Mouse (Mus musculus) retina, embryonic 14.5 days (tissue): ENCODE measurements at regions not wholly inside any gene's neighbourhood (a gene's known extent, or its start where the extent isn't known, plus 50 kb on each side); places are given as distances from the start of the nearest gene placed in this dataset.

ENCODE experiments used
- DNase-seq: peaks from one replicate; pipeline ENCODE4 v3.0.0-alpha.2; 2015; ENCODE audit warnings: low spot score

DNA sequence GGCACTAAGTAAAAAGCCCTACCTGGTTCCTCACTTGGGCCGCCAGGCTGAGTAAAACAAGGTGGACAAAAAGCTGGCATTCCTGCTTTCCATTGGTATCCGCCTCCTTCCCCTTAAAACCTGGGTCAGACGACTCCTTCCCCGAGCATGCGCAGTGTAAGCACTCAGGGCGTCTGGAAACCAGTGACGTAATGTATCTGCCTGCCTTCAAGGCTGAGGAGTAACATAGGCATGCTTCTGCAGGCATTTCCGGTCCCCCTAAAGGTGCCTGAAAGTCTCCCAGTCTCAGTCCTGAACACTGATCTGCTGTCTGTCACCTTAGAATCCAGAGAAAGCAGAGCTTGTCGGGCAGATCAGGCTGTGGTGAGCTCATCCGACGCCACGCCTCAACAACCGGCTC, 140.7 kb downstream of the Cd24a start:
- peak; percentile 23 for DNase-seq

DNA sequence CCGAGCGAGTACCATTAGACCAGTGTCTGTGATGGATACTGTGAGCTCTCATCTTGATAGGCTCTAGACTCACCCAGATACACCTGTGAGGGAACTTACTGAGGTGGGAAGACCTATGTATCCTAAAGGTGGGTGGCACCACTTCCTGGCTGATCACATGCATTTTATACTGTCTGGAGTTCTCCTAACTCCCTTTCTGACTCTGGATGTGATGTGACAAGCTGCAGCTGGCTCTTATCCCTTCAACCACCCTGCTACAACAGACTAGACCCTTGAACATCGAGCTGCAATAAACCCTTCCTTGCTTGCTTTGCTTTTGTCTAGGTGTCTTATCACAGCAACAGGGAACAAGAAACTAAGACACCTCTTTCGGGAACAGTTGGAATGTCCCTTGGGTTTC, 143.3 kb downstream of the Cd24a start:
- no peak for DNase-seq

GRCm38 (mm10) chr10:43722164-43722563, 144.1 kb downstream of the Cd24a start:
- DNase-seq: peak; percentile 34

DNA sequence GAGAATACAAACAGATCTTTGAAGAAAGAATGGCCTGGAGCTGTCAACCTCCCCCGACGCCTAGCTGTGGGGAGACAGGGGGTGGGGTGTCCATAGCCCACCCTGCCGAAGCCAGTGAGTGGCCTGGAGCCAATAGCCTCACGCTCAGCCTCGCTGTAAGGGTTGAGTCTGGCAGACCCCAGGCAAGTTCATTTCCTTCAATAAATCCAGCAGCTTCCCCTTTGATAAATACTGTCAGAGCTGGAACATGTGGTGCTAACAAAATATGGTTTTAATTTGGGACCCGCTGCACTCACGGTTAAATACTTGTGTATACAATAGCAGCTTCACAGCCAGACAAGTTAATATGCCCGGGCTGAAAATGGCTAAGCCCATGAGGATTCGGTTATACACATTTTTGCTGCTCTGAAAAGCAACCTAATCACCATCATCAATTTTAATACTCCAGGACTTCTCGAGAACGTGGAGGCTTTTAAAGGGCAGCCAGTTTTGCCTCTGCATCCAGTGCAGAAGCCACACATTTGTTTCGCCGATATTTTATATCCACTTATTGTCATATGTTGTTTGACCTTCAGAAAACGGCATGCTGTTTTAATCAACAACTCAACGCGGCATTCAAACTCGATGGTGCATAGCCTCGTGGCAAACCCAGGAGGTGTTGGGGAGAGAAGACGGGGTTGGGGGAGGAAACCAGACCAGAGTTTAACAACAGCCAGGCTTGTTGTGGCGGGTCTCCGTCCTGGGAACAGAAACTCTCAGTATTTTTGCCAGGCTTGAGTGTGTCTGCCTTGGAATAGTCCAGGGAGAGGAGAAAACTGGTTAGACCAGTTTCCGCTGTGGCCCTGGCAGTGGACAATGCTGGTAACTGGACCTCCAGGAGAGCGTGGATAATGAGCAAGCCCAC, 144.9 kb downstream of the Cd24a start:
- DNase-seq: peak; percentile 62

DNA sequence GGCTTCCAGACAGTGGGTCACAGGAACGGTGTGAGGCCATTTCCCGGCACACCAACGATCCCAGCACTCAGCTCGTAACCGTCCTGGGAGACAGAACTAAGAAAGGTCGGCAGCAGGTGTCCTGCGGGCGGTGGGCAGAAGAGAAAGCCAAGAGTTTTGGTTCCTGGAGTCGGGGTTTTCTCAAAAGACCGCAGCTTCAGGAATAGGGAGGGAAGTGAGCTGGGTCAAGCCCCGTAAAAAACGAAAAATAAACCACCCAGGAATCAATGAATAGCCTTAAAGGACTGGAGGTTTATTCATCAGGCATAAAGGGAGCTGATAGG, 145.5 kb downstream of the Cd24a start:
- no peak for DNase-seq

DNA sequence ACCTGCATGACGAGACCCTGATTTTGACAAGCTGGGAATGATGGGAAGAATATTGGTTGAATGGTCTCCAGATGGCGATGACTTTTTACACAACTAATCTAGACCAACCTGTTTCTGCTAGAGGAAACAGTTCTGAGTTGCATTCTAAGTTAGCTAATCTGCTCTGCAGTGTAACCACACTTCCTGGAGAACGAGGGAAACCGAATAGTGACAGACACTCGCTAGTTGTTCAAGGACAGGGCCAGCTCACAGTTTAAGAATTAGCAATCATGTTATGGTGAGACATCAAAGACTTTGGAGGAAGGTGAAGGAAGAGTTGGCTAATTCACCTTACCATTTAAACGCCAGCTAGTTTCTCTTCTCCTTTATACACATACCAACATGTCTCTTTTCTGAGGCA, 149.7 kb downstream of the Cd24a start:
- no peak for DNase-seq

DNA sequence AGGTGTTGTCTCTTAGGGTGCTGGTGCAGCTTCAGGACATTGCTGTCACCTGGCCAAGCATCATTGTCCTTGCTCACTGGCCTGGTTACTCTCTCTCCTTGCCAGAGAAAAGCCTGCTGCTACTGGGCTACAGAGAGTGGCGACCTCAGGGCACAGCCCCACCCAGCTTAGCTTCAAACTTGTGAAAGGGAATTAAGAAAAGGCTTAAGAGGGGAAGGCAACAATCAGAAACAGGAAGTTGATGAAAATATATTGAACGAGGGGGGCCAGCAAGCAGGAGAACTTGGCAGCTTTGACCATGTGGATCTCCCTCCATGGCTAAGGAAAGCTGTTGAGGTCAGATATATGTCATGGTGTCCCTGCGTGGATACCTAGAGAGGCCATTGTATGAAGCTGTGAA, 151.1 kb downstream of the Cd24a start:
- DNase-seq: no peak

- DNase-seq: no peak
Observed at GRCm38 (mm10) chr10:43733618-43734415, 155.7 kb downstream of the Cd24a start.

DNA sequence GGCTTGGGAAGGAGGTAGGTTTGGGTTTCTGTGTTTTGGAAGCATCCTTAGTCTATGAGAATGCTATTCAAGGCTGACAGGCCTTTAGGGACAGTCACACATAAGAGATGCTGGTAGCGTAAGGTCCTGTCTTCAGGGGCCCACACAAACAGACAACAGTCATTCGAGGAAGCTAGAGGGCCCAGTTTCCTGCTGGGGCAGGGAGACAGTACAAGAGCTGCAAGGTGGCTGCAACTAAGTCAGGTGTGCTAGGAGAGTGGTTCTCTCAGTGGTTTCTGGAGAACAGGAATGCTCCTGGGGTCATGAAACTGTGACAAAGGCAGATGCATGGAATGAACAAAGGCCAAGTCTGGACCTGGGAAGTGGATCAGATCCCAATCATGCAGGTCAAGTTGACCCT, 161.1 kb downstream of the Cd24a start:
- DNase-seq: no peak

- DNase-seq: no peak
Observed at GRCm38 (mm10) chr10:43739718-43740117, 161.6 kb downstream of the Cd24a start.

DNA sequence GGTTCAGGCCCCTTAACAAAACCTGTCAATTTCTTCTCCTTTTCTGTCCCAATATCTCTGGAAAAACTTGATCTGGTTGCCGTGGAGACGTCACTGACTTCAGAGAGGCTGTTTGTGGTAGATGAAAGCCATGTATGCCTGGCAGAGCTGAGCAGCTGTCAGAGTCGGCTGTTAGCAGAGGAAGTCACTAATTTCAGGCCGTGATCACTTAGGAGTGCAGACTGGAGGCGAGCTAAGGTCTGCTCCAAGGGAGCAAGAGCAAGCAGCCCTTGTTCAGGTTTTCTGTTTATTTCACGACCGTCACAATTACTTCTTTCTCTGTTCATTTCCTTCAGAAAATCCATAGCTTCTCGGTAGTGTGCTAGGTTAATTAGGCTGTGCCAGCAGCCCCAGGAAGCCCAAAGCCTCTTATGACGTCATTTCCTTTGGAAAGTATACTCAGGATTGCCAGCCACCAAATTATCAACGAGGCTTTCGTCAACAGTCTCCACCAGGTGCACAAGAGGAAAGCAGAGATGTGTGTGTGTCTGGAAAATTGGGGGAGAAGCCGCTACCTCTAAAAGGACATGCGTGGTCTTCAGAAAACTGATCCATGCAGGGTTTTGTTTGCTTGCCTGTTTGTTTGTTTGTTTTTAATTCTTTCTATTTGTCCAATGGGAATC, 161.2 kb downstream of the Qrsl1 start:
- DNase-seq: peak; percentile 52

DNA sequence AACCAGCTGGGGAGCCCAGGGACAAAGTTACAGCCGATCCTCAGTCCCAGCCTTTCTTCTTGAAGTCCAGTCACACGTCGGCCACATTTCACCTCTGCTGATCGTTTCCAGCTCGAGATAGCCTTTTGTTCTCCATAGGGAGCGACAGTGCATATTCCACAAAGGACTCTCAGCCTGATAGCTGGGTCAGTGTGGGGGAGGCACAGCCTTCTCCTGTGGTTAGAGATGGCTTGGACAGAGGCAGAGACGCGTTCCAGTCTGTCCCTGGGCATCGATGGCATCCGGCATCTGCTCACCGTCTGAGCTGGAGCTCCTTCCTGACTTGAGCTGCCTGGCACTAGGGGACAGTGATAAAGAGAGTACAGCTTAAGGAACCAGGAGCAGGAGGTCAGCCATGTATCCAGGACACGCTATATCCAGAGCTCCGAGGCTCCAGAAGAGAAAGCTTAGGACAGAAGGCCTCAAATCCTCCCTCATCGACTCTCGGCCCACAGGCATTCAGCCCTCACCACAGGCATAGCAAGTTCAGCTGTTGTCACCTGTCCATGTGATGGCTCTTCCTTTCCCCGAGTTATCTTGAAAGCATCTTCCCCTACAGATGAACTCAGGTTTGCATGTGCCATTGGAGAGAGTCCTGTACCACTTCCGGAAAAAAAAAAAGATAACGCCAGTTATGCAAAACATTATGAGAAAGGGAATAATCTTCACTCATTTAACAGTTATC, 160.0 kb downstream of the Qrsl1 start:
- peak; percentile 30 for DNase-seq

DNA sequence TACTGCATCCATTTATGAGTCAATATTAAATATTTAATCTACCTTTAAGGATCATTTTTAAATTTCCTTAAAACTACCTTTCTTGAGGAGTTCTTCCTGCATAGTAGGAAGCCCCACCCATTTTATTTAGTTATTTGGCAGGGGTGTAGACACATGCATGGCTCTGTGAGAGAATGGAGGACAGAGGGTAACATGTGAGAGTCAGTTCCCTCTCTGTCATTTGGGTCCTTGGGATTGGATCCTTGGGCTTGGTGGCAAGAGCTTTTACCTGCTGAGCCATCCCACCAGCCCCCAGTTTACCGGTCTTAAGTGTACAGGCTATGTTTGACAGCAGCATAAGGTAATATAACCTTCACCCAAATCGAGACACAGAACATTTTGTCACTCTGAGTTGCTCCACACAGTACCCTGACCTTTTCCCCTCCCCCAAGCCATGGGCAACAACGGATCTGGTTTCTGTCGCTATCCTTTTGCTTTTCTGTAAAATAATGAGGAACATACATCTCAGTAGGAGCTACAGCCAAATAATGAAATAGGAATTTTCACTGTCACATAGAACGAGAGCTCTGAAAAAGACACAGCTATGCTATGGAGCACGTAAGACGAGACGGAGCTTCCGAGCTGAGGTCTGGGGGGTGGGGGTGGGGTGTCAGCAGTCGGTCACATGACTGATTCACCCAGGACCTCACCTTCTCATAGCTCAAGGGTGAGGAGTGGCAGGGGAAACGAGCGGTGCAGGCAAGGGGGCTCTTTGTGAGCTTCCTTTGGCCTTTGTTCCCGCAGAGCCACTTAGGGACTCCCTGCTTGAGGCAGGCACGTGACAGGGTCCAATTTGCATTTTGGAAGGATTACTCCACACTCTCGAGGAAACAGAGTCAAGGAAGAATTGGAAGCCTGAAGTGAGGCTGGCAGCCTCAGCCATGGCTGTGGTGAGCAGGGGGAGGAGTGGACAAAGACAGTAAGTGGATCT, 159.2 kb downstream of the Qrsl1 start:
- DNase-seq: peak; percentile 48

DNA sequence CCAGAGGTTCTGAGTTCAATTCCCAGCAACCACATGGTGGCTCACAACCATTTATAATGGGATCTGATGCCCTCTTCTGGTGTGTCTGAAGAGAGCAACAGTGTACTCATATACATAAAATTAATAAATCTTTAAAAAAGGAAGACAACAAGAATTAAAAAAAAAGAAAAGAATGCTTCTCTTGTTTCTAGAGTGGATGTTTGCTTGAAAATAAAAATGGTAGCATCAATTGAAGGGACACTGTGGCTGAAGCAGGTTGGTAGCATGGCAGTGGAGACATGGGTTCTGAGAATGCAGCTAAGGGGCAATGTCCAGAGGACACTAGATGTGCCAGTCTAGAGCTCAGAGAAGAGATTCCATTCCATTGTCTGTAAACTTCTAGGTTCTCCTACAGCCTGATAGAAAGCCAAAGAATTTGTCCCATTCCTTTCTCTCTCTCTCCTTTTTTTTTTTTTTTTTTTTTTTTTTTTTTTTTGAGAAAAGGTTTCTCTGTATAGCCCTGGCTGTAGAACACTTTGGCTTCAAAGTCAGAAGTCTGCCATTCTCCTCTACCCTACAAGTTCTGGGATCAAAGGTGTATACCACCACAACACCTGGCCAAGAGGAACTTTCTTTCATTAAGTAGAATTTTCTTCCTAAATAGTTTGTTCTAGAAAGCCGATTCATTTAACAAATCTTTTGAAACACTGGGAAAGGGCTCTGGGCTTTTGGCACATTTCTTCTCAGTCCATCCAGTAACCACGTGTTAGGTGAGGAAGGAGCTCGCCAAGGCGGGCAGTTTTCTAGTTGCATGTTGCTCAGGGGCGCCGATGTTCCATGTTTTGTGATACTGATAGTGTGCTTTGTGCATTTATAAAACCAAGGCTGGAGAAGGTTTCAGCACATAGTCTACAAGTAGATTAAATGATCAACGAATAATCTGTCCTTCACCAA, 158.1 kb downstream of the Qrsl1 start:
- no peak for DNase-seq

GRCm38 (mm10) chr10:43745931-43746630, 155.5 kb downstream of the Qrsl1 start:
- DNase-seq: no peak

GRCm38 (mm10) chr10:43746631-43747001, 154.9 kb downstream of the Qrsl1 start:
- no peak for DNase-seq

DNA sequence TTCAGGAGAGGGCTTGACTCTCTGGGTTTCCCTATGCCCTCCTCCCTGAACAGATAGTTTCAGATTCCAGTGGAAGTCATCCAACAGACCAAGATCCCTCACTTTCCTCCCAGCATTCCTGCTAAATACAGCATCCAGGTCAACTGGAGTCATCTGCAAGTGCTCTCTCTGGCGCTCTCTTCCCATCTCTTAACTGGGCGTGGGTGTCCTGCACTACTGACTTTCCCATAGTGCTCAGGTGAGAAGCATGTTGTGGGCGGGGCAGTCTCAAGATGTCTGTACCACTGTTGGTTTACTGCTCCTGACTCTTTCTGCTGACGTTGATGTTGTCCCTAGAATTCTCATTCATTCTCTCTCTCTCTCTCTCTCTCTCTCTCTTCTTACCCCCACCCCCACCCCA, 154.0 kb downstream of the Qrsl1 start:
- no peak for DNase-seq

DNA sequence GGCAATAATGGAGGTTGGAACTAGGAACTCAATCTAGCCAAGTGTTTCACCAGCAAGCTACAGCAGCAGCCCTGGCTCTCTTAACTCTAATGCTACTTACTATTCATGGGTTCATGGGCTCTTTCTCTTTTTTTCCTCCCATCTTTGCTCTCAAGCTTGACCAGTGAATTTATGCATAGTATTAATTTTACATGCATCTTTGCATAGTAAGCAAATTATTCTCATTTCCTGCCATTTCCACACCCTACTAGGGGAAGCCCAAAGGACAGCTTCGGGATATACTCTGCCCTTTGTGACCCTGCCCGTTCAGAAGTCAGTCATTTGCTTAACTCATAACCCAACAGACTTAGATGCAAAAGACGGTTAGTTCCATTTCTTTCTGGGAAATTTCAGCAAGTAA, 153.2 kb downstream of the Qrsl1 start:
- no peak for DNase-seq

- no peak for DNase-seq
Observed at GRCm38 (mm10) chr10:43749496-43750110, 151.9 kb downstream of the Qrsl1 start.
